ENCODE assay signal across 20 mouse cellular contexts in the genomic region with DNA sequence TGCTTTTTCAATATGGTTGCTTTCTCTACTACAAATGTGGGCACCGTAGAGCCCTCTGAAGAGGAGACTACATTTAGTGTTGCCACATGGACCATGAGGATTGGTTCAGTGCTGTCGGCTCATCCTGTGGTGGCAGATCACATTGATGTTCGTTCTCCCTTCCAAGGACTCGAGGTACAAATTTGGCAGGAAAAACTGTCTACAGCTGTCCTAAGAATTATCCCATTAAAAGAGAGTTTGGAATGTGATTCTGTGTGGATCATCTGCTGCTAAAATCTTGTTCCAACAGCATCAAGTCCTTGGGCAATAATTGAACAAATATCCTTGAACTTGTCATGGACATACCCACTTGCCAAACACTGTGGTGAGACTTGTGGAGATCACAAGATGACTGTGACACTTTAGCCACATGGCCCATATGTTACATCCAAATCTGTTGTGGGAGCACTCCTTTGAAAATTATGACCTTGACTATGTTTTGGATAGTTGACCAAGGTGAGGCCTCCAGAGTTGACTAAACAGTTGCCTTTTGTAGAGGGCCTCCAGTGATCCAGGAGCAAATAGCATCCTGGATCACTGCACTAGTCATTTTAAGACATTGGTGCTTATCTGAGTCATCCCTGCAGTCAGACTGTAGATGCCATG.
"Had no signal": no experiment of that assay in that cellular context is flagged by ENCODE, and none has a peak within 500 bp of the region (broad histone marks: within the 10 kb centered on the region; RNA-seq: fewer than 3 reads in every experiment).

No protein-coding gene starts in this region.

- DNase-seq: kidney, adult 9 months; kidney, postnatal 14 days; layer of hippocampus, postnatal 36 days; liver, embryonic 13.5 days; lung, adult 2 months; lung, postnatal 14 days; lung, postnatal 4 days; retina, postnatal 1 day; right cerebral cortex, postnatal 25 days; spleen, adult 18-20 months; thymus, adult 2 months; thymus, postnatal 14 days; thymus, postnatal 4 days had no signal

- H3K9ac ChIP-seq: liver, embryonic 13.5 days; midbrain, embryonic 12.5 days; neural tube, embryonic 13.5 days; stomach, embryonic 15.5 days had no signal

- H3K27me3 ChIP-seq: liver, embryonic 13.5 days; midbrain, embryonic 12.5 days; neural tube, embryonic 13.5 days; stomach, embryonic 15.5 days had no signal

- H3K4me2 ChIP-seq: liver, embryonic 13.5 days; midbrain, embryonic 12.5 days; neural tube, embryonic 13.5 days; stomach, embryonic 15.5 days had no signal

- H3K4me3 ChIP-seq: layer of hippocampus, adult 2 months; left cerebral cortex, adult 2 months; liver, embryonic 13.5 days; midbrain, embryonic 12.5 days; myocyte; neural tube, embryonic 13.5 days; stomach, embryonic 15.5 days had no signal

- H3K27ac ChIP-seq: layer of hippocampus, adult 2 months; left cerebral cortex, adult 2 months; liver, embryonic 13.5 days; midbrain, embryonic 12.5 days; neural tube, embryonic 13.5 days; stomach, embryonic 15.5 days had no signal

- ATAC-seq: midbrain, embryonic 16.5 days had no signal

- H3K36me3 ChIP-seq: liver, embryonic 13.5 days; midbrain, embryonic 12.5 days; neural tube, embryonic 13.5 days; stomach, embryonic 15.5 days had no signal

- H3K9me3 ChIP-seq: liver, embryonic 13.5 days; midbrain, embryonic 12.5 days; neural tube, embryonic 13.5 days; stomach, embryonic 15.5 days had no signal

- H3K4me1 ChIP-seq: liver, embryonic 13.5 days; midbrain, embryonic 12.5 days had no signal
